Mouse (Mus musculus): ENCODE results near the gene Xkr8.

GRCm38 (mm10) chr4:132746911-132747517 is 14.7 kb upstream of the Xkr8 start:
- TF ChIP-seq CTCF (IDR thresholded peaks at IDR 0.05) (no peak), EP300 (IDR thresholded peaks at IDR 0.05; ENCODE audit: insufficient read depth, low read depth, low read length) (no peak), POLR2A (IDR thresholded peaks at IDR 0.05; ENCODE audit: insufficient read depth, low read depth, low read length) (no peak)

All from heart, adult 2 months (tissue).